Mouse (Mus musculus) stomach, embryonic 14.5 days (tissue): Measurements from ENCODE around the gene 1110051M20Rik. TPM values are rescaled to one million over a fixed set of nuclear protein-coding genes. Genes with fewer than 3 reads are reported as not detected.

Source experiments
- ATAC-seq: fragments of 200-750 bp; cut with Nextera tagmentation; 2 replicates; pipeline ENCODE4 v1.8.0; 2017; ENCODE audit warnings: low read depth, moderate TSS enrichment; ENCODE audit not compliant: insufficient number of reproducible peaks, insufficient read depth, low FRiP score
- H3K27ac ChIP-seq: fragments of 300-500 bp; sonication (generic); 2 replicates; pipeline ENCODE4 v1.5.1; 2014; ENCODE audit warnings: mild to moderate bottlenecking, low read length, moderate library complexity, mixed read lengths
- H3K27me3 ChIP-seq: fragments of 300-500 bp; sonication (generic); 2 replicates; pipeline ENCODE4 v1.6.1; 2014; ENCODE audit warnings: low read length, control low read depth, mixed read lengths; ENCODE audit not compliant: control insufficient read depth, insufficient read depth
- H3K36me3 ChIP-seq: fragments of 300-500 bp; sonication (generic); 2 replicates; pipeline ENCODE4 v1.6.1; 2014; ENCODE audit warnings: mild to moderate bottlenecking, control low read depth, low read length, moderate library complexity, mixed read lengths; ENCODE audit not compliant: control insufficient read depth, insufficient read depth
- H3K4me1 ChIP-seq: fragments of 300-500 bp; sonication (generic); 2 replicates; pipeline ENCODE4 v1.6.1; 2014; ENCODE audit warnings: low read length, control low read depth, mixed read lengths; ENCODE audit not compliant: control insufficient read depth, insufficient read depth
- H3K4me2 ChIP-seq: fragments of 300-500 bp; sonication (generic); replicated peaks from 2 replicates; pipeline ENCODE4 v1.6.1; 2014; ENCODE audit warnings: low read depth, low read length, control low read depth
- H3K4me3 ChIP-seq: fragments of 300-500 bp; sonication (generic); 2 replicates; pipeline ENCODE4 v1.5.1; 2014; ENCODE audit warnings: low read depth, low read length, control low read depth
- H3K9ac ChIP-seq: fragments of 300-500 bp; sonication (generic); replicated peaks from 2 replicates; pipeline ENCODE4 v1.6.1; 2014; ENCODE audit warnings: low read depth, mild to moderate bottlenecking, control low read depth, low read length, moderate library complexity, mixed read lengths
- H3K9me3 ChIP-seq: fragments of 300-500 bp; sonication (generic); 2 replicates; pipeline ENCODE4 v1.6.1; 2016; ENCODE audit warnings: low read depth, low read length, control low read depth; ENCODE audit not compliant: control insufficient read depth
- WGBS: fragments of 180-500 bp; shearing (Covaris S2); extraction: QIAGEN DNeasy Blood & Tissue Kit; methylation state at CpG from one replicate; pipeline ENCODE4 v1.1.7; 2014; 5-methylcytosine and 5-hydroxymethylcytosine counted together
- polyA plus RNA-seq: library from polyadenylated mRNA; unstranded; fragments of >200 nt; fragmentation: Nextera tagmentation; extraction: Ambion mirVana; gene quantifications from 2 replicates; pipeline ENCODE4 v1.2.1, GENCODE M21; 2014

The 1110051M20Rik gene
- polyA plus RNA-seq, 1 experiment from 2014 or later = 67.1 TPM

GRCm38 (mm10) chr2:91295895-91296294, 148.6 kb downstream of the 1110051M20Rik start:
- Histone ChIP-seq H3K27me3 (no peaks in the 10 kb centered on the region), H3K4me3 (no peak overlapping the region), H3K9me3 (no peaks in the 10 kb centered on the region), H3K36me3 (no peaks in the 10 kb centered on the region), H3K27ac (no peak overlapping the region), H3K4me2 (no peak overlapping the region), H3K9ac (no peak overlapping the region), H3K4me1 (no peaks in the 10 kb centered on the region)
- 86% methylated on average over 5 of the region's 5 CpGs for WGBS
- no peak for ATAC-seq

GRCm38 (mm10) chr2:91294226-91294625, 150.3 kb downstream of the 1110051M20Rik start:
- Histone ChIP-seq H3K4me3 (no peak overlapping the region), H3K4me1 (no peaks in the 10 kb centered on the region), H3K9me3 (no peaks in the 10 kb centered on the region), H3K4me2 (no peak overlapping the region), H3K36me3 (no peaks in the 10 kb centered on the region), H3K27ac (no peak overlapping the region), H3K9ac (no peak overlapping the region), H3K27me3 (no peaks in the 10 kb centered on the region)
- ATAC-seq = no peak
- 81% methylated on average over 3 of the region's 3 CpGs for WGBS

GRCm38 (mm10) chr2:91291197-91292007, 153.1 kb downstream of the 1110051M20Rik start:
- Histone ChIP-seq H3K9ac (no peak overlapping the region), H3K4me3 (no peak overlapping the region), H3K36me3 (no peaks in the 10 kb centered on the region), H3K27me3 (no peaks in the 10 kb centered on the region), H3K9me3 (no peaks in the 10 kb centered on the region), H3K4me2 (no peak overlapping the region), H3K27ac (no peak overlapping the region), H3K4me1 (no peaks in the 10 kb centered on the region)
- no peak for ATAC-seq
- 72% methylated on average over 12 of the region's 12 CpGs for WGBS

GRCm38 (mm10) chr2:91287563-91287962, 156.9 kb downstream of the 1110051M20Rik start:
- Histone ChIP-seq H3K27me3 (no peaks in the 10 kb centered on the region), H3K27ac (no peak overlapping the region), H3K9ac (no peak overlapping the region), H3K9me3 (no peaks in the 10 kb centered on the region), H3K36me3 (no peaks in the 10 kb centered on the region), H3K4me2 (no peak overlapping the region), H3K4me1 (no peaks in the 10 kb centered on the region), H3K4me3 (no peak overlapping the region)
- no peak for ATAC-seq
- 56% methylated on average over 6 of the region's 6 CpGs for WGBS

- Histone ChIP-seq H3K9ac (no peak overlapping the region), H3K4me2 (no peak overlapping the region), H3K36me3 (no peaks in the 10 kb centered on the region; the same call in 1 of the 2 replicates), H3K27me3 (no peaks in the 10 kb centered on the region), H3K4me3 (no peak overlapping the region), H3K9me3 (no peaks in the 10 kb centered on the region), H3K4me1 (no peaks in the 10 kb centered on the region), H3K27ac (no peak overlapping the region)
- ATAC-seq = no peak
- WGBS = 14% methylated on average over 7 of the region's 7 CpGs
These were observed 158.5 kb downstream of the 1110051M20Rik start for GRCm38 (mm10) chr2:91285885-91286505.

GRCm38 (mm10) chr2:91284375-91285199, 159.9 kb downstream of the 1110051M20Rik start:
- 57% methylated on average over 13 of the region's 13 CpGs for WGBS
- Histone ChIP-seq H3K36me3 (no peaks in the 10 kb centered on the region; the same call in 1 of the 2 replicates), H3K27me3 (no peaks in the 10 kb centered on the region), H3K4me2 (no peak overlapping the region), H3K4me3 (no peak overlapping the region), H3K9ac (no peak overlapping the region), H3K27ac (no peak overlapping the region; the same call in 1 of the 2 replicates), H3K4me1 (no peaks in the 10 kb centered on the region), H3K9me3 (no peaks in the 10 kb centered on the region)
- no peak for ATAC-seq

GRCm38 (mm10) chr2:91283972-91284371, 160.5 kb downstream of the 1110051M20Rik start:
- no peaks in the 10 kb centered on the region for H3K27me3 ChIP-seq
- no peak overlapping the region for H3K9ac ChIP-seq
- no peak overlapping the region for H3K4me2 ChIP-seq
- no peaks in the 10 kb centered on the region; the same call in 1 of the 2 replicates for H3K36me3 ChIP-seq
- ATAC-seq = no peak
- H3K27ac ChIP-seq = no peak overlapping the region
- H3K4me1 ChIP-seq = no peaks in the 10 kb centered on the region
- H3K9me3 ChIP-seq = no peaks in the 10 kb centered on the region
- H3K4me3 ChIP-seq = no peak overlapping the region
- WGBS = 81% methylated on average over 3 of the region's 3 CpGs

- Histone ChIP-seq H3K4me2 (no peak overlapping the region), H3K4me3 (no peak overlapping the region), H3K27me3 (no peaks in the 10 kb centered on the region), H3K27ac (no peak overlapping the region), H3K36me3 (peaks cover 8% of the 10 kb centered on the region), H3K4me1 (no peaks in the 10 kb centered on the region), H3K9ac (no peak overlapping the region), H3K9me3 (no peaks in the 10 kb centered on the region)
- ATAC-seq = peak; percentile 84
- WGBS = 36% methylated on average over 5 of the region's 5 CpGs
These were observed 163.1 kb downstream of the 1110051M20Rik start for GRCm38 (mm10) chr2:91281366-91281765.
